Mouse (Mus musculus) midbrain, embryonic 14.5 days (tissue): ENCODE data around the gene Ercc2. TPM values are rescaled to one million over a fixed set of nuclear protein-coding genes. Genes with fewer than 3 reads are reported as not detected.

ENCODE experiments used
- ATAC-seq: fragments of 200-750 bp; cut with Nextera tagmentation; 2 replicates; pipeline ENCODE4 v1.8.0; 2017; ENCODE audit warnings: moderate number of reproducible peaks, moderate library complexity; ENCODE audit not compliant: low FRiP score, low TSS enrichment
- DNase-seq: peaks from one replicate; pipeline ENCODE4 v3.0.0-alpha.2; 2015
- H3K27ac ChIP-seq: fragments of 300-500 bp; sonication (generic); replicated peaks from 2 replicates; pipeline ENCODE4 v1.5.1; 2014; ENCODE audit warnings: mild to moderate bottlenecking, low read depth, low read length, moderate library complexity
- H3K27me3 ChIP-seq: fragments of 300-500 bp; sonication (generic); 2 replicates; pipeline ENCODE4 v1.6.1; 2014; ENCODE audit warnings: low read length, control low read depth, mixed read lengths; ENCODE audit not compliant: control insufficient read depth, insufficient read depth
- H3K36me3 ChIP-seq: fragments of 300-500 bp; sonication (generic); 2 replicates; pipeline ENCODE4 v1.6.1; 2014; ENCODE audit warnings: low read length, control low read depth; ENCODE audit not compliant: control insufficient read depth, insufficient read depth
- H3K4me1 ChIP-seq: fragments of 300-500 bp; sonication (generic); 2 replicates; pipeline ENCODE4 v1.6.1; 2014; ENCODE audit warnings: mild to moderate bottlenecking, antibody characterized with exemption, low read length, control low read depth; ENCODE audit not compliant: control insufficient read depth, insufficient read depth
- H3K4me2 ChIP-seq: fragments of 300-500 bp; sonication (generic); 2 replicates; pipeline ENCODE4 v1.6.1; 2014; ENCODE audit warnings: mild to moderate bottlenecking, low read length, moderate library complexity
- H3K4me3 ChIP-seq: fragments of 300-500 bp; sonication (generic); replicated peaks from 2 replicates; pipeline ENCODE4 v1.5.1; 2014; ENCODE audit warnings: low read depth, low read length
- H3K9ac ChIP-seq: fragments of 300-500 bp; sonication (generic); replicated peaks from 2 replicates; pipeline ENCODE4 v1.6.1; 2014; ENCODE audit warnings: mild to moderate bottlenecking, low read length, moderate library complexity
- H3K9me3 ChIP-seq: fragments of 300-500 bp; sonication (generic); 2 replicates; pipeline ENCODE4 v1.6.1; 2016; ENCODE audit warnings: low read length, control low read depth, mixed read lengths; ENCODE audit not compliant: control insufficient read depth
- WGBS: fragments of 180-500 bp; shearing (Covaris S2); extraction: QIAGEN DNeasy Blood & Tissue Kit; methylation state at CpG from one replicate; pipeline ENCODE4 v1.1.7; 2014; 5-methylcytosine and 5-hydroxymethylcytosine counted together
- polyA plus RNA-seq: library from polyadenylated mRNA; unstranded; fragments of >200 nt; fragmentation: Nextera tagmentation; extraction: Ambion mirVana; gene quantifications from 2 replicates; pipeline ENCODE4 v1.2.1, GENCODE M21; 2014

Gene Ercc2
- polyA plus RNA-seq, 1 experiment from 2014 or later, result 21.6 TPM

- Histone ChIP-seq H3K27ac (no peak overlapping the region), H3K9me3 (no peaks in the 10 kb centered on the region), H3K36me3 (no peaks in the 10 kb centered on the region), H3K27me3 (peaks cover 8% of the 10 kb centered on the region; the same call in 1 of the 2 replicates), H3K9ac (peak overlapping the region; percentile 44; the same call in 1 of the 2 replicates), H3K4me3 (peak overlapping the region; percentile 36), H3K4me2 (peak overlapping the region; percentile 86), H3K4me1 (peaks cover 28% of the 10 kb centered on the region)
- no peak for ATAC-seq
- peak; percentile 94 for DNase-seq
- under 1% methylated on average over 27 of the region's 27 CpGs for WGBS
These were observed 39.3 kb upstream of the Ercc2 start for GRCm38 (mm10) chr7:19342481-19343027.

DNA sequence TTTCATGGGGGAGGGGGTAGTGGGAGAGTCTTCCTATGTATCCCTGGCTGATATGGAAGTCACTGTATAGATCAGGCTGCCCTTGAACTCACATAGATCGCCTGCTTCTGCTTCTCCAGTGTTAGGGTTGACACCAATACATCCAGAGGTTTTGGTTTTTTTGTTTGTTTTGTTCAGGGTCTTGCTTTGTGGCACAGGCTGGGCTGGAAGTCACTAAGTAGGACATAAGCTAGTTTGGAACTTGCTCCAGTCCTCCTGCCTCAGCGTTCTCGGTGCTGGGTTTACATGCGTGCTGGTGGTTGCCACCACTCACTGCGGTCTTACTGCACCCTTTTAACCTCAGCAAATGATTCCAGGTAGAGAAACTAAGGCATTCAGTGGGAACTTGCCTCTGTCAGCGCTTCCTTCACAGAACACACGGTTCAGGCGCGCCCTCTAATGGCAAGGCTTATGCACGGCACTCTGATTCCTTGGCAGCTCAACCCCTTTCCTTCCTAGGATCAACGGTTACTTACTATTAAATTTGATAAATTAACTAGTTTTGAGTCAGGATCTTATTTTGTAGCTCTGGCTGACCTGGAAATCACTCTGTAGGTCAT, 38.5 kb upstream of the Ercc2 start:
- Histone ChIP-seq H3K4me2 (peak overlapping the region; percentile 86), H3K27ac (no peak overlapping the region), H3K9me3 (no peaks in the 10 kb centered on the region), H3K4me3 (no peak overlapping the region), H3K27me3 (peaks cover 8% of the 10 kb centered on the region; the same call in 1 of the 2 replicates), H3K9ac (no peak overlapping the region), H3K4me1 (peaks cover 28% of the 10 kb centered on the region), H3K36me3 (peaks cover 3% of the 10 kb centered on the region)
- DNase-seq, result peak; percentile 89
- 1% methylated on average over 11 of the region's 11 CpGs for WGBS
- no peak for ATAC-seq

DNA sequence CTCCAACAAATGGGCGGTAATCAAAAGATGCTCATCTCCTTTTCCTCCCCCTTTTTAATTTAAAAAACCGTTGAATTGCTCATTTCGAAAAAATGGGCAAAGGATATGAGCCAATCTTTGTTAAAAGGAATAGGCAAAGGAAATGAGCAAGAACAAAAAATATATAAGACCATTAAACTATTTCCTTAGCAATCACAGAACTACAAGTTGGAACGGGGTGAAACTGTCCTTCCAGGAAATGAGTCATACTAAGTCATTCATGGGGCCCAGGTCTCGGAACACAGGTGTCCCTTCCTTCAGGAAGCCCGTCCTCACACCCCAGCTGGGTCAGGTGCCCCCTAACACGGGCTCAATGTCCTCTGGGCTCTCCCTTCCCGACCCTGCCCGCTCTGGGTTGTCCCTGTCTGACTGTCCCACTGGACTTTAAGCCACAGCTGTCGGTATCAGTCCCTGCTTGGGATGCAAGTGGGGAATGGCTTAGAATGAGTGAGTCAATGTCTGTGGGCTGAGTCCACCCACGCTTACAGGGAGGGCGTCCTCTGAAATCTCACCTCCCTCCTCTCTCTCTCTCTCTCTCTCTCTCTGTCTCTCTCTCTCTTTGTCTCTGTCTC, 37.5 kb upstream of the Ercc2 start, which contains the start of gene Ercc1:
Gene Ercc1, plus strand, starts transcription at position 542 of the 611 bp plus-strand sequence.
- H3K4me3 ChIP-seq, result peak within 1 kb of the TSS; percentile 59
- no peaks in the 10 kb centered on the region for H3K9me3 ChIP-seq
- H3K4me1 ChIP-seq, result peaks cover 28% of the 10 kb centered on the region
- H3K27ac ChIP-seq, result peak within 1 kb of the TSS; percentile 82
- peak within 1 kb of the TSS; percentile 84 for H3K4me2 ChIP-seq
- ATAC-seq, result 0 out of 2 replicates have a peak, but pooled peaks have one; percentile 6
- H3K27me3 ChIP-seq, result peaks cover 8% of the 10 kb centered on the region; the same call in 1 of the 2 replicates
- peak within 1 kb of the TSS; percentile 67 for H3K9ac ChIP-seq
- H3K36me3 ChIP-seq, result peaks cover 13% of the 10 kb centered on the region
- no peak for DNase-seq
- WGBS, result 21% methylated on average over 12 of the region's 12 CpGs

DNA sequence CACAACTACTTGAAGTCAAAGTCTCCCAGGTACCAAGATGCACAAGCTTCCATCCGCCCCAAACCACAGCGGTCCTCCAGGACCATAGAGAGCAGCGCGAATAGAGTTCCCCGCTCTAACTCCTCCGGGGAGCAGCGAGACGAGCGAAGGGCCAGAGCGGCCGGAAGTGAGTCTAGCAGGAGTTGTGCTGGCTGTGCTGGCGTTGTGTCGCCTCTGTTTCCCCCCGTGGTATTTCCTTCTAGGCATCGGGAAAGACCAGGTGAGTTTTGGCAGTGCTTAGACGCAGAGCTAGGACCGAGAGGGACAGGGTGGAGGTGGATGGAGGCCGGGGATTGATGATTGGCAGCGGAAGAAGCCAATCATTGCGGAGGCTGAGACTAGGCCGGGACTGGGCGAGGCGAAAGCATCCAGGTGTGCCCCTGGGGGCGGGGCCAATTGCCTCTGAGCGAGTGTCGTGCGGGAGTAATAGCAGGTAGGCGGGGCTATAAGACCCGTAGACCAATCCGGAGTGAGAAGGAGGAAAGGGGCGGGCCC, 36.8 kb upstream of the Ercc2 start:
- under 1% methylated on average over 31 of the region's 31 CpGs for WGBS
- H3K27ac ChIP-seq, result peak overlapping the region; percentile 82
- H3K4me3 ChIP-seq, result peak overlapping the region; percentile 59
- DNase-seq (peak; percentile 98), ATAC-seq (peak; percentile 94)
- peaks cover 18% of the 10 kb centered on the region for H3K36me3 ChIP-seq
- H3K4me1 ChIP-seq, result peaks cover 28% of the 10 kb centered on the region
- peak overlapping the region; percentile 67 for H3K9ac ChIP-seq
- peak overlapping the region; percentile 84 for H3K4me2 ChIP-seq
- peaks cover 8% of the 10 kb centered on the region; the same call in 1 of the 2 replicates for H3K27me3 ChIP-seq
- no peaks in the 10 kb centered on the region for H3K9me3 ChIP-seq

- H3K4me1 ChIP-seq, result peaks cover 11% of the 10 kb centered on the region
- 91% methylated on average over 13 of the region's 13 CpGs for WGBS
- H3K27me3 ChIP-seq, result no peaks in the 10 kb centered on the region
- no peaks in the 10 kb centered on the region for H3K9me3 ChIP-seq
- H3K36me3 ChIP-seq, result peaks cover 53% of the 10 kb centered on the region
- H3K9ac ChIP-seq, result no peak overlapping the region
- no peak overlapping the region for H3K27ac ChIP-seq
- no peak overlapping the region for H3K4me2 ChIP-seq
- DNase-seq (no peak), ATAC-seq (no peak)
- no peak overlapping the region for H3K4me3 ChIP-seq
These were observed 32.5 kb upstream of the Ercc2 start for GRCm38 (mm10) chr7:19349188-19349915.

- 98% methylated on average over 8 of the region's 8 CpGs for WGBS
- DNase-seq, result no peak
These were observed 31.6 kb upstream of the Ercc2 start for GRCm38 (mm10) chr7:19350221-19350620.

DNA sequence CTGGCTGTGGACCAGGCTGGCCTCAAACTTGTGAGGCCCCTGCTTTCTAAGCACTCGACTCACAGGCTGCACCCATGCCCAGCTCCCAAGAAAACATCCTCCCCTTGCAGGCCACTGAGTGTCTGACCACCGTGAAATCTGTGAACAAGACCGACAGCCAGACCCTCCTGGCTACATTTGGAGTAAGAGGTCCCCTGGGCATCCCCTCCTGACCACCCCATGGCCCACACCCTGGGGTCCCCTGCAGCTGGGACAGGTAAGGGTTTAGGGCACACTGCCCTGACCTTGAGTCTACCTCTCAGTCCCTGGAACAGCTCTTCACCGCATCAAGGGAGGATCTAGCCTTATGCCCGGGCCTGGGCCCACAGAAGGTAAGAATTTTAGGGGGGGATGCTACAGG, 26.8 kb upstream of the Ercc2 start:
- WGBS, result 89% methylated on average over 5 of the region's 5 CpGs
- Histone ChIP-seq H3K27ac (no peak overlapping the region), H3K4me1 (peaks cover 9% of the 10 kb centered on the region), H3K9me3 (no peaks in the 10 kb centered on the region), H3K9ac (no peak overlapping the region), H3K4me2 (no peak overlapping the region), H3K27me3 (no peaks in the 10 kb centered on the region), H3K36me3 (peaks cover 62% of the 10 kb centered on the region), H3K4me3 (no peak overlapping the region)
- no peak for DNase-seq
- ATAC-seq, result no peak

More at GRCm38 (mm10) chr7:19350221-19350620, 31.6 kb upstream of the Ercc2 start:
- H3K27me3 ChIP-seq, result no peaks in the 10 kb centered on the region
- ATAC-seq, result no peak
- H3K9me3 ChIP-seq, result no peaks in the 10 kb centered on the region
- no peak overlapping the region for H3K9ac ChIP-seq
- H3K36me3 ChIP-seq, result peaks cover 61% of the 10 kb centered on the region
- H3K27ac ChIP-seq, result no peak overlapping the region
- H3K4me2 ChIP-seq, result no peak overlapping the region
- peaks cover 8% of the 10 kb centered on the region for H3K4me1 ChIP-seq
- H3K4me3 ChIP-seq, result no peak overlapping the region

- Histone ChIP-seq H3K9me3 (no peaks in the 10 kb centered on the region), H3K36me3 (peaks cover 52% of the 10 kb centered on the region), H3K27me3 (0 out of 2 replicates have a peak, but pooled peaks cover 2% of the 10 kb centered on the region), H3K4me1 (peaks cover 20% of the 10 kb centered on the region), H3K27ac (no peak overlapping the region), H3K4me2 (no peak overlapping the region), H3K9ac (no peak overlapping the region), H3K4me3 (no peak overlapping the region)
- no peak for DNase-seq
- WGBS, result 82% methylated on average over 10 of the region's 10 CpGs
- no peak for ATAC-seq
These were observed 25.5 kb upstream of the Ercc2 start for GRCm38 (mm10) chr7:19356311-19356710.
